12 mouse cellular contexts compared by ENCODE assay signal in the genomic region with DNA sequence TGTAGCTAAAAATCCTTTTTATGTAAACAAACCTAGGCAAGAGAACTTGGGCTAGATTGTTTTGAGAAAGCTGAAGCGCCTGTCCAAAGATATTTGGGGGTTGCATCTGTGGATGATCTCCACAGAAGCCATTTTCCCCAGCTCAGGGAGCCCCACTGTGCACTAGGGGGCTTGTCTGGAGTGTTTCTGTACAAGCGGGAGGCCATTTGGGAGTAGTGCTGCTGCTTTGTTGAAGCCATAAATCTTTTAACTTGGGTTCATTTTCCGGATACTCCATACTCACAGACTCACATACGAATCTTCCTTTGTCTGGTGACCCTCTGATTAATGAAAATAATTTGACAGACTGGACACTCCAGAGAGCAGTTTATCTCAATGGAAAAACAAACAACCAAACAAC.
A peak's percentile ranks its signal among the peaks of the same experiment; 100 is the strongest.
DNase-seq lines count a peak whose midpoint lies in the region; ATAC-seq and TF ChIP-seq lines count a peak whose summit lies in the region.
"Had no signal": no experiment of that assay in that cellular context is flagged by ENCODE, and none has a peak within 500 bp of the region (broad histone marks: within the 10 kb centered on the region; RNA-seq: fewer than 3 reads in every experiment).

No protein-coding gene starts in this region.

- no peak for TF ChIP-seq CTCF in olfactory bulb, adult 2 months (IDR thresholded peaks at IDR 0.05; ENCODE audit: insufficient read depth, low read depth, low read length)

- peak overlapping the region; percentile 17 for H3K27ac ChIP-seq in heart, embryonic 15.5 days
- H3K27ac ChIP-seq in midbrain, embryonic 12.5 days (replicated peaks) = no peak overlapping the region
- H3K27ac ChIP-seq in midbrain, embryonic 11.5 days (ENCODE audit: low read depth, low read length) = no peak overlapping the region
- H3K27ac ChIP-seq in hindbrain, embryonic 15.5 days (replicated peaks) = peak overlapping the region; percentile 98
- H3K27ac ChIP-seq in olfactory bulb, adult 2 months (ENCODE audit: insufficient read depth, low read depth, low read length) = 0 out of 2 replicates have a peak overlapping the region, but pooled peaks have one; percentile 4
- H3K27ac ChIP-seq: macrophage had no signal

- H3K36me3 ChIP-seq in heart, embryonic 15.5 days = no peaks in the 10 kb centered on the region
- no peaks in the 10 kb centered on the region for H3K36me3 ChIP-seq in midbrain, embryonic 12.5 days
- no peaks in the 10 kb centered on the region for H3K36me3 ChIP-seq in midbrain, embryonic 11.5 days (ENCODE audit: control insufficient read depth, insufficient read depth, low read length)
- no peaks in the 10 kb centered on the region for H3K36me3 ChIP-seq in hindbrain, embryonic 15.5 days

- intact Hi-C loops in heart, postnatal 36 days (cut with DNase I) = no loop called here

- H3K9ac ChIP-seq in heart, embryonic 15.5 days = no peak overlapping the region
- no peak overlapping the region for H3K9ac ChIP-seq in midbrain, embryonic 12.5 days (replicated peaks)
- no peak overlapping the region for H3K9ac ChIP-seq in midbrain, embryonic 11.5 days (ENCODE audit: low read length)
- peak overlapping the region; percentile 76 for H3K9ac ChIP-seq in hindbrain, embryonic 15.5 days

- TF ChIP-seq POLR2A in olfactory bulb, adult 2 months (IDR thresholded peaks at IDR 0.05; ENCODE audit: insufficient read depth, low read depth, low read length) = no peak

- no peak for DNase-seq in heart, postnatal 36 days
- DNase-seq in midbrain, embryonic 11.5 days (ENCODE audit: low spot score, missing footprints) = no peak
- DNase-seq in cerebellum, postnatal 14 days = no peak
- DNase-seq: layer of hippocampus, adult 9-11 months; right cerebral cortex, postnatal 4 days; thymus, adult 18-20 months had no signal

- no peak overlapping the region; the same call in 1 of the 2 replicates for H3K4me2 ChIP-seq in heart, embryonic 15.5 days
- peak overlapping the region; percentile 70 for H3K4me2 ChIP-seq in midbrain, embryonic 12.5 days (replicated peaks)
- H3K4me2 ChIP-seq in midbrain, embryonic 11.5 days = no peak overlapping the region
- peak overlapping the region; percentile 69 for H3K4me2 ChIP-seq in hindbrain, embryonic 15.5 days
- H3K4me2 ChIP-seq: liver, embryonic 11.5 days had no signal

- peak overlapping the region; percentile 58; the same call in 1 of the 2 replicates for H3K4me3 ChIP-seq in heart, embryonic 15.5 days
- peak overlapping the region; percentile 44 for H3K4me3 ChIP-seq in midbrain, embryonic 12.5 days
- no peak overlapping the region for H3K4me3 ChIP-seq in midbrain, embryonic 11.5 days (ENCODE audit: low read depth, low read length)
- peak overlapping the region; percentile 58 for H3K4me3 ChIP-seq in hindbrain, embryonic 15.5 days
- peak overlapping the region; percentile 40 for H3K4me3 ChIP-seq in olfactory bulb, adult 2 months (ENCODE audit: insufficient read depth, low read depth, low read length)

- H3K4me1 ChIP-seq in heart, embryonic 15.5 days (replicated peaks) = peaks cover 42% of the 10 kb centered on the region
- peaks cover 10% of the 10 kb centered on the region for H3K4me1 ChIP-seq in midbrain, embryonic 12.5 days
- H3K4me1 ChIP-seq in midbrain, embryonic 11.5 days (ENCODE audit: control insufficient read depth, insufficient read depth, low read length) = peaks cover 8% of the 10 kb centered on the region
- peaks cover 51% of the 10 kb centered on the region for H3K4me1 ChIP-seq in hindbrain, embryonic 15.5 days (replicated peaks)
- H3K4me1 ChIP-seq in olfactory bulb, adult 2 months (ENCODE audit: control insufficient read depth, insufficient read depth, low read length) = peaks cover 19% of the 10 kb centered on the region

- H3K9me3 ChIP-seq in heart, embryonic 15.5 days (replicated peaks) = no peaks in the 10 kb centered on the region
- H3K9me3 ChIP-seq in midbrain, embryonic 12.5 days = no peaks in the 10 kb centered on the region
- no peaks in the 10 kb centered on the region for H3K9me3 ChIP-seq in midbrain, embryonic 11.5 days (ENCODE audit: control insufficient read depth, low read length)
- H3K9me3 ChIP-seq in hindbrain, embryonic 15.5 days = no peaks in the 10 kb centered on the region

- WGBS in heart, embryonic 15.5 days = 59% methylated on average over 4 of the region's 4 CpGs
- 75% methylated on average over 4 of the region's 4 CpGs for WGBS in midbrain, embryonic 12.5 days
- WGBS in midbrain, embryonic 11.5 days = 74% methylated on average over 4 of the region's 4 CpGs
- WGBS in hindbrain, embryonic 15.5 days = 39% methylated on average over 4 of the region's 4 CpGs
- 39% methylated on average over 4 of the region's 4 CpGs for WGBS in olfactory bulb, adult 2 months

- H3K27me3 ChIP-seq in heart, embryonic 15.5 days = no peaks in the 10 kb centered on the region
- H3K27me3 ChIP-seq in midbrain, embryonic 12.5 days = no peaks in the 10 kb centered on the region
- H3K27me3 ChIP-seq in midbrain, embryonic 11.5 days (ENCODE audit: control insufficient read depth, insufficient read depth, low read length) = no peaks in the 10 kb centered on the region; the same call in 1 of the 2 replicates
- no peaks in the 10 kb centered on the region for H3K27me3 ChIP-seq in hindbrain, embryonic 15.5 days

- no peak for ATAC-seq in heart, embryonic 15.5 days (replicated peaks; ENCODE audit: insufficient number of reproducible peaks, insufficient read depth, low FRiP score, low read depth)
- no peak for ATAC-seq in midbrain, embryonic 12.5 days (ENCODE audit: low FRiP score, low read depth)
- no peak for ATAC-seq in midbrain, embryonic 11.5 days (ENCODE audit: low FRiP score)
- no peak for ATAC-seq in hindbrain, embryonic 15.5 days (ENCODE audit: low FRiP score, low read depth)

Comparison
In these comparisons a context has a peak if more than half of its experiments do, and no peak if none do; other contexts are left out.
1. H3K4me2 ChIP-seq: peak in midbrain, embryonic 12.5 days (single experiment) and hindbrain, embryonic 15.5 days (single experiment); none in heart, embryonic 15.5 days (single experiment) and midbrain, embryonic 11.5 days (single experiment).
2. H3K27ac ChIP-seq: peak in heart, embryonic 15.5 days (single experiment), hindbrain, embryonic 15.5 days (single experiment) and olfactory bulb, adult 2 months (single experiment); none in midbrain, embryonic 12.5 days (single experiment) and midbrain, embryonic 11.5 days (single experiment).